Mouse (Mus musculus) embryonic facial prominence, embryonic 14.5 days (tissue): ENCODE results near the gene Zc3hav1. TPM values are rescaled to one million over a fixed set of nuclear protein-coding genes. Genes with fewer than 3 reads are reported as not detected.
"Not testable (repeated sequence)": the region's sequence is repeated elsewhere in the genome, so short reads cannot be mapped to it uniquely, and the experiment has no call there.

ENCODE experiments used
- ATAC-seq: fragments of 200-750 bp; cut with Nextera tagmentation; 2 replicates; pipeline ENCODE4 v1.8.0; 2017; ENCODE audit warnings: low read depth, moderate number of reproducible peaks, moderate TSS enrichment
- DNase-seq: peaks from one replicate; pipeline ENCODE4 v3.0.0-alpha.2; 2015; ENCODE audit warnings: low spot score
- H3K27ac ChIP-seq: fragments of 300-500 bp; sonication (generic); replicated peaks from 2 replicates; pipeline ENCODE4 v1.5.1; 2014; ENCODE audit warnings: low read depth, mild to moderate bottlenecking, low read length, moderate library complexity
- H3K27me3 ChIP-seq: fragments of 300-500 bp; sonication (generic); replicated peaks from 2 replicates; pipeline ENCODE4 v1.6.1; 2014; ENCODE audit warnings: low read length; ENCODE audit not compliant: control insufficient read depth, insufficient read depth
- H3K36me3 ChIP-seq: fragments of 300-500 bp; sonication (generic); 2 replicates; pipeline ENCODE4 v1.6.1; 2014; ENCODE audit warnings: low read length, mixed read lengths; ENCODE audit not compliant: control insufficient read depth, insufficient read depth
- H3K4me1 ChIP-seq: fragments of 300-500 bp; sonication (generic); 2 replicates; pipeline ENCODE4 v1.6.1; 2014; ENCODE audit warnings: antibody characterized with exemption, low read length; ENCODE audit not compliant: control insufficient read depth, insufficient read depth
- H3K4me2 ChIP-seq: fragments of 300-500 bp; sonication (generic); 2 replicates; pipeline ENCODE4 v1.6.1; 2014; ENCODE audit warnings: low read depth, mild to moderate bottlenecking, low read length, moderate library complexity, mixed read lengths
- H3K4me3 ChIP-seq: fragments of 300-500 bp; sonication (generic); 2 replicates; pipeline ENCODE4 v1.5.1; 2014; ENCODE audit warnings: low read depth, mild to moderate bottlenecking, low read length
- H3K9ac ChIP-seq: fragments of 300-500 bp; sonication (generic); 2 replicates; pipeline ENCODE4 v1.6.1; 2014; ENCODE audit warnings: low read depth, mild to moderate bottlenecking, low read length, moderate library complexity, mixed read lengths
- H3K9me3 ChIP-seq: fragments of 300-500 bp; sonication (generic); 2 replicates; pipeline ENCODE4 v1.6.1; 2016; ENCODE audit warnings: low read length; ENCODE audit not compliant: control insufficient read depth
- WGBS: fragments of 180-500 bp; shearing (Covaris S2); extraction: QIAGEN DNeasy Blood & Tissue Kit; methylation state at CpG from one replicate; pipeline ENCODE4 v1.1.7; 2014; 5-methylcytosine and 5-hydroxymethylcytosine counted together
- polyA plus RNA-seq: library from polyadenylated mRNA; unstranded; fragments of >200 nt; fragmentation: Nextera tagmentation; extraction: Ambion mirVana; gene quantifications from 2 replicates; pipeline ENCODE4 v1.2.1, GENCODE M21; 2014

Zc3hav1 gene
- polyA plus RNA-seq, 1 experiment from 2014 or later: 4.7 TPM

DNA sequence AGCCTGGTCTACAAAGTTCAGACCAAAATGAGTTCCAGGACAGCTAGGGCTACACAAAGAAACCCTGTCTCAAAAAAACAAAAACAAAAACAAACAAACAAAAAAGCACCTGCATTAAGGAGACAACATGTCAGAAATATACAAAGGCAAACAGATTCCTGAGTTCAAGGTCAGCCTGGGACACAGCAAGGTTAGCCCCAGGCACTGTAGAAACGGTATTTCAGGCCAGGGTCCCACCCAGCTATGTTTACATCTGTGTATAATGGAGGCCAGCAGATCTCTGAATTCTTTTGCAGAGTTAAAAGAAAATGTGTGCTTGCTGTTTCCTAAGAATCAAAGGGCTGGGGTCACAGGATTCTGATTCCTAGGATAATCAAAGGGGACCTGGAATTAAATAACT lies 7.5 kb upstream of the Zc3hav1 start:
- no peak for ATAC-seq
- no peak overlapping the region for H3K4me3 ChIP-seq
- H3K27me3 ChIP-seq: peaks cover 9% of the 10 kb centered on the region; the same call in 1 of the 2 replicates
- H3K27ac ChIP-seq: no peak overlapping the region
- no peak for DNase-seq
- H3K36me3 ChIP-seq: no peaks in the 10 kb centered on the region
- WGBS: 33% methylated on average over 1 of the region's 1 CpGs
- no peak overlapping the region for H3K9ac ChIP-seq
- H3K9me3 ChIP-seq: no peaks in the 10 kb centered on the region
- no peak overlapping the region for H3K4me2 ChIP-seq
- no peaks in the 10 kb centered on the region for H3K4me1 ChIP-seq

DNA sequence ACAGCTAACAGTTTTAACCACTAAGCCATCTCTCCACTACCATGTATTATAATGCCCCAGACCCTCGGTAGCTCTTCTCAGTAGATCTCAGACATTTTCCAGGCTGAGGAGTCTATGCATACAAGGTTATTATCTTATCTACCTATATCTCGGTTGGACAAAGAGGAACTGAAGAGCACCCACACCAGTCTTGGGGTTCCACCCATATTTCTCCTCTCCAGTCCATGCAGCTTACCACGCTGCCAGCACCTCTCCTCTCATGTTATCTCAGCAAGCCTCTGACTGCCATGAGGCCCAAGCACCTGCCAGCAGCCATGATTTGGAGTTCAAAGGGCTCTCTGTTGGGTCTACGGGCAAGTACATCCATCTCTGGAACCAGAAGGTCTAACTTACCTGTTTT lies 6.7 kb upstream of the Zc3hav1 start:
- Histone ChIP-seq H3K9me3 (no peaks in the 10 kb centered on the region), H3K4me3 (no peak overlapping the region), H3K27me3 (peaks cover 16% of the 10 kb centered on the region), H3K4me1 (no peaks in the 10 kb centered on the region), H3K27ac (no peak overlapping the region), H3K9ac (no peak overlapping the region), H3K4me2 (no peak overlapping the region), H3K36me3 (no peaks in the 10 kb centered on the region)
- ATAC-seq (no peak), DNase-seq (no peak)
- WGBS: 87% methylated on average over 4 of the region's 4 CpGs

DNA sequence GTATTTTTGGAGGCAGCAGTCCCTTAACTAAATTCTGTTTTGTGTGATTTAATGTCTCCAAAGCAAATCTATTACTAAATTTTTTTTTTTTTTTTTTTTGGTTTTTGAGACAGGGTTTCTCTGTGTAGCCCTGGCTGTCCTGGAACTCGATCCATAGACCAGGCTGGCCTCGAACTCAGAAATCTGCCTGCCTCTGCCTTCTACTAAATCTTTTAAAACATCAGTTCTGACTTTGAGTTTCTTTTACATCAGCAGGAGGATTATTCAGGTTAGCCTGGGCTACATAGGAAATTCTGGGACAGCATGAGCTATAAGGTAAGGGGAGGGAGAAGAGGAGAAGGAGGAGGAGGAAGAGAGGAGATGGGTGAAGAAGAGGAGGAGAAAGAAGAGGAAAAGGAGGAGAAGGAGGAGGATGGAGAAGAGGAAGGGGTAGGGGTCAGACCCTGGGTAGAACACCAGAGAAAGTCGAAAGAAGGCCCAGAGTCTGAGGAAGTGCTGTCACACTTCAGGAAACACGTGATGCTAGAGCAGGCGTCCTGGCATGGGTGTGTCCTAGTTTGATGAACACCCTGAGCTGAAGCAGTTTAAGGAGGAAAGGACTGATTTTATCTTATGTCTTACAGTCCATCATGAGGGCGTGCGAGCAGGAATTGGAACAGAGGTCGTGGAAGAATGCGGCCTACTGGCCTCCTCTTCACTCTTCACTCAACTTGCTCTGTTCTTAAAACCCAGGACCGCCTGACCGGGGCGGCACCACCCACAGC lies 5.5 kb upstream of the Zc3hav1 start:
- 84% methylated on average over 12 of the region's 12 CpGs for WGBS

DNA sequence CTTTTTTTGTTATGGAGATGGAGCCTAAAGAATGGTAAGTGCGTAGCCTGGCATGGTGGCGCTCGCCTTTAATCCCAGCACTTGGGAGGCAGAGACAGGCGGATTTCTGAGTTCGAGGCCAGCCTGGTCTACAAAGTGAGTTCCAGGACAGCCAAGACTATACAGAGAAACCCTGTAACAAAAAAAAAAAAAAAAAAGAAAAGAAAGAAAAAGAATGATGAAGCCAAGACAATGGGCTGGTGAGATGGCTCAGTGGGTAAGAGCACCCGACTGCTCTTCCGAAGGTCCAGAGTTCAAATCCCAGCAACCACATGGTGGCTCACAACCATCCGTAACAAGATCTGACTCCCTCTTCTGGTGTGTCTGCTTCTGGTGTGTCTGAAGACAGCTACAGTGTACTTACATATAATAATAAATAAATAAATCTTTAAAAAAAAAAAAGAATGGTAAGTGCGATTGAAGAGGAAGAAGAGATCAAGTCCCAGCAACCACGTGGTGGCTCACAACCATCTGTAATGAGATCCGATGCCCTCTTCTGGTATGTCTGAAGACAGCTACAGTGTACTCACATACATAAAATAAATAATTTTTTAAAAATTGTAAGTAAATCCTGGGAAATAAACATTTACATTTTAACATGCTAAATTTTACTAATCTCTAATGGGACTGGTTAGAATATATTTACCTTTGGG lies 4.8 kb upstream of the Zc3hav1 start:
- H3K4me3 ChIP-seq, H3K4me1 ChIP-seq, H3K36me3 ChIP-seq, H3K4me2 ChIP-seq, DNase-seq, H3K9ac ChIP-seq, ATAC-seq, H3K27ac ChIP-seq, H3K9me3 ChIP-seq: not testable (repeated sequence)
- 90% methylated on average over 10 of the region's 11 CpGs for WGBS
- H3K27me3 ChIP-seq: peaks cover 33% of the 10 kb centered on the region

More for the DNA sequence above, 5.5 kb upstream of the Zc3hav1 start:
- H3K9me3 ChIP-seq: no peaks in the 10 kb centered on the region
- H3K36me3 ChIP-seq: no peaks in the 10 kb centered on the region
- no peak for ATAC-seq
- no peak overlapping the region for H3K9ac ChIP-seq
- no peak overlapping the region for H3K4me2 ChIP-seq
- no peak for DNase-seq
- no peaks in the 10 kb centered on the region for H3K4me1 ChIP-seq
- no peak overlapping the region for H3K4me3 ChIP-seq
- no peak overlapping the region for H3K27ac ChIP-seq
- peaks cover 26% of the 10 kb centered on the region for H3K27me3 ChIP-seq

DNA sequence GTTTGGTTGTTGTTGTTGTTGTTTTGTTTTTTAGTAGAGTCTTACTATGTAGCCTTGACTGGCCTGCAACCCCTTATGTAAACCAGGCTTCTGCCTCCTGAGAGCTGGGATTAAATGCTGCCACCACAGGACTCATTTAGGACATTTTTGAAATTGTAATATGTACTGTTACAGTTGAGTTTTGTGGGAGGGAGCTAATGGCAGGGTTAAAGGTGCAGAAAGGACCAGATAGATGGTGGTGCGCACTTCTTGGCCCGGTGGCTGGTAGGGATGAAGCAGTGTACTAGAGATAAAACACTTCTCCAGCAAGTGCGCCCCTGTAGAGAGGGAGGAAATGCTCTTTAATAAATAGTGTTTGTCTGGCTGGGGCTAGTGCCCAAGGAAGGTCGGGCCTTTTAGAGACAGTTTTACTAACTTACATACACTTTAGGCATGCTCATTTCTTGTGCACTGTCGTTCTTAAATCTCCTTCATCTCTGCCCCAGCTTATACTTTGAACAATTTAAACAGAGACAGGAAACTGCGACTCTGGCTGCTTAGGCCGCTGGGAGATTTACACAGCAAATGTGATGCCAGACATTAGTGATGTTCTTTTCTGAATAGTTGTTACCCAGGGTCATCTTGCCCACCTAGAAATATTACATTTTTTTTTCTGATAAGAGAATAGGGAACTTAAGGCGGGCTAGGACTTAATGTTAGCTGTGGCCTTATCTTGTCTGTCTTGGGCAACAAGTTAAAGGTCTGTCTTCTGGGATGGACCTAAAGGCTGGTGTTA lies 4.0 kb upstream of the Zc3hav1 start:
- ATAC-seq: no peak
- no peaks in the 10 kb centered on the region for H3K36me3 ChIP-seq
- H3K4me3 ChIP-seq: no peak overlapping the region
- H3K9ac ChIP-seq: no peak overlapping the region
- H3K4me2 ChIP-seq: no peak overlapping the region
- H3K9me3 ChIP-seq: no peaks in the 10 kb centered on the region
- peaks cover 41% of the 10 kb centered on the region for H3K27me3 ChIP-seq
- H3K4me1 ChIP-seq: no peaks in the 10 kb centered on the region
- 66% methylated on average over 8 of the region's 8 CpGs for WGBS
- H3K27ac ChIP-seq: no peak overlapping the region
- DNase-seq: no peak

DNA sequence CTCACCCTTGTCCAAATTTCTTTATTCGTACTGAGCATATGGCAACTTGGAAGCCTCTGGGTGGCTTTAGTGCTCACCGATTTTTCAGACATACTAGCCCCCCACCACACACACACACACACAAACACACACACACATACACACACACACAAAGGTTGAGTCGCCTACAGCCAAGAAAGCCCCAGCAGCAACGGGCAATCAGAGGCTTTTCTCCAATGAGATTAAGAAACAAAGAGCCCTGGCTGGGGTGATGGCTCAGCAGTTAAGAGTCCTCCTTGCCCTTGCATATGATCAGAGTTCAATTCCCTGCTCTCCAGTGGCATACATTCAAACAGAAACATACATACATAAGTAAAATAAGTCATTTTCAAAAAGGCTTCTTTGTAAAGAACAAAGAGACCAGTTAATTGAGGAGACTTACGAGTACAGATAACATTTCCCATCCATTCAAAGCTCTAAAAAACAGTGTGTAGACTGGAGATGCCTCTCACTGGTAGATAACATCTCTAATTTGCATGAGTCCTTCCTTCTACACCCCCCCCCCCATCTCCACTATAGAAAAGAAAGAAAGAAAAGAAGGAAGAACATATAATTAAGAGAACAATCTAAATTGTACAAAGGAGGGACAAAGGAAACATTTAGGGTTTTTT lies 3.3 kb upstream of the Zc3hav1 start:
- no peaks in the 10 kb centered on the region for H3K9me3 ChIP-seq
- DNase-seq: no peak
- H3K4me1 ChIP-seq: peaks cover 3% of the 10 kb centered on the region; the same call in 1 of the 2 replicates
- H3K27me3 ChIP-seq: peaks cover 48% of the 10 kb centered on the region
- H3K36me3 ChIP-seq: no peaks in the 10 kb centered on the region
- H3K4me2 ChIP-seq: no peak overlapping the region
- H3K27ac ChIP-seq: no peak overlapping the region
- WGBS: 51% methylated on average over 5 of the region's 5 CpGs
- H3K9ac ChIP-seq: no peak overlapping the region
- ATAC-seq: no peak
- H3K4me3 ChIP-seq: no peak overlapping the region

DNA sequence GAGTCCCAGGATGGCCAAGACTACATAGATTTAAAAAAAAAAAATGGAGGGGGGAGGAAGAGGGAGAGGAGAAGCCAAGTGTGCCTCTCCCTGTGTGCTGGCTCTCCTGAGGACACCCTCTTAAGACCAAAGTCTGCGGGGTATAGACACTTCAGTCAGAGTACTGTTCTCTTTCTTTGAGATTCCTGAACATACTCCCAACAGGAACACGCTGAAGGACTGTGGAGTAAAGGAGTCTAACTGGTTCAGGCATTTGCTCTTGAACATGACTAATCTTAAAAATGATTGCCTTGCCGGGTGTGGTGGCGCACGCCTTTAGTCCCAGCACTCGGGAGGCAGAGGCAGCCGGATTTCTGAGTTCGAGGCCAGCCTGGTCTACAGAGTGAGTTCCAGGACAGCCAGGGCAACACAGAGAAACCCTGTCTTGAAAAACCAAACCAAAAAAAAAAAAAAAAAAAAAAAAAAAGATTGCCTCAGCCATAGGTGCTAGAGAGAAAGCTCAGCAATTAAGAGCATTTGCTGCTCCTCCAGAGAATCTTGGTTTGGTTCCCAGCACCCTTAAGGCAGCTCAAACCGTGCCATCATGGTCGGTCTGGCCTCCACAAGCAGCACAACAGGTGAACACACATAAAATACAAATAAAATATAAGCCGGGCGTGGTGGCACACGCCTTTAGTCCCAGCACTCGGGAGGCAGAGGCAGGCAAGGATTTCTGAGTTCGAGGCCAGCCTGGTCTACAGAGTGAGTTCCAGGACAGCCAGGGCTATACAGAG lies 2.4 kb upstream of the Zc3hav1 start:
- ATAC-seq, H3K4me2 ChIP-seq, H3K9me3 ChIP-seq, H3K9ac ChIP-seq, H3K36me3 ChIP-seq, H3K27ac ChIP-seq, H3K4me3 ChIP-seq, H3K4me1 ChIP-seq, DNase-seq: not testable (repeated sequence)
- 76% methylated on average over 15 of the region's 15 CpGs for WGBS
- peaks cover 55% of the 10 kb centered on the region for H3K27me3 ChIP-seq

DNA sequence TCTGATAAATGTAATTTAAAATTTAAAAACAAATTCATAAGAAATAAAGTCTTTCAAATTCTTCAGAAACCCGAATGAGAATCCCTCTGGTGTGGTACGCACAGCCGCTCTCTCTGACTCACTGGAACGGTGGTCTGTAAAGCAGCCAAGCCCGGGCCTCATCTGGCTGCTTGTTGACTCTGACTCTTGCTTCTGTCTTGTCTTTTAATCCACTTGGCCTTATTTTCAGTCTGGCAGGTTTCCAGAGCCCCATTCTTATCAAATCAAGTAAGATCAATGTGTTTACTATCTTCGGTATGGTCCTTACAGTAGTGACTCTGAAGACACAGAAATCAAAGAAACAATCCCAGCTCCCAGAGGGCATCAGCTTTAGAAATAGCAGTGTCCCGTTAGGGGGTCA lies 1.5 kb upstream of the Zc3hav1 start:
- no peak overlapping the region for H3K4me3 ChIP-seq
- WGBS: 10% methylated on average over 7 of the region's 7 CpGs
- H3K9ac ChIP-seq: no peak overlapping the region
- no peak for ATAC-seq
- no peak for DNase-seq
- peaks cover 64% of the 10 kb centered on the region for H3K27me3 ChIP-seq
- no peak overlapping the region for H3K27ac ChIP-seq
- no peaks in the 10 kb centered on the region for H3K9me3 ChIP-seq
- no peaks in the 10 kb centered on the region for H3K36me3 ChIP-seq
- no peak overlapping the region for H3K4me2 ChIP-seq
- peaks cover 3% of the 10 kb centered on the region; the same call in 1 of the 2 replicates for H3K4me1 ChIP-seq
